Mouse (Mus musculus) embryonic facial prominence, embryonic 12.5 days (tissue): Measurements from ENCODE around the gene Tespa1. TPM values are rescaled to one million over a fixed set of nuclear protein-coding genes. Genes with fewer than 3 reads are reported as not detected.
"Not testable (repeated sequence)": the region's sequence is repeated elsewhere in the genome, so short reads cannot be mapped to it uniquely, and the experiment has no call there.

Source experiments
- ATAC-seq: fragments of 200-750 bp; cut with Nextera tagmentation; 2 replicates; pipeline ENCODE4 v1.8.0; 2017; ENCODE audit not compliant: insufficient number of reproducible peaks, insufficient read depth, low FRiP score, low TSS enrichment
- H3K27ac ChIP-seq: fragments of 300-500 bp; sonication (generic); 2 replicates; pipeline ENCODE4 v1.5.1; 2016; ENCODE audit warnings: mild to moderate bottlenecking
- H3K27me3 ChIP-seq: fragments of 300-500 bp; sonication (generic); 2 replicates; pipeline ENCODE4 v1.6.1; 2016; ENCODE audit warnings: mild to moderate bottlenecking, moderate library complexity
- H3K36me3 ChIP-seq: fragments of 300-500 bp; sonication (generic); 2 replicates; pipeline ENCODE4 v1.6.1; 2016; ENCODE audit warnings: mild to moderate bottlenecking
- H3K4me1 ChIP-seq: fragments of 300-500 bp; sonication (generic); 2 replicates; pipeline ENCODE4 v1.6.1; 2016
- H3K4me2 ChIP-seq: fragments of 300-500 bp; sonication (generic); replicated peaks from 2 replicates; pipeline ENCODE4 v1.6.1; 2016; ENCODE audit warnings: mild to moderate bottlenecking, moderate library complexity
- H3K4me3 ChIP-seq: fragments of 300-500 bp; sonication (generic); 2 replicates; pipeline ENCODE4 v1.5.1; 2016; ENCODE audit warnings: mild to moderate bottlenecking
- H3K9ac ChIP-seq: fragments of 300-500 bp; sonication (generic); 2 replicates; pipeline ENCODE4 v1.6.1; 2016; ENCODE audit warnings: mild to moderate bottlenecking, moderate library complexity
- H3K9me3 ChIP-seq: fragments of 300-500 bp; sonication (generic); 2 replicates; pipeline ENCODE4 v1.6.1; 2016; ENCODE audit warnings: mild to moderate bottlenecking, moderate library complexity
- WGBS: fragments of 180-500 bp; shearing (Covaris S2); methylation state at CpG from one replicate; pipeline ENCODE4 v1.1.7; 2016; 5-methylcytosine and 5-hydroxymethylcytosine counted together
- polyA plus RNA-seq: library from polyadenylated mRNA; unstranded; fragments of >200 nt; fragmentation: Nextera tagmentation; extraction: Ambion mirVana; gene quantifications from 2 replicates; pipeline ENCODE4 v1.2.1, GENCODE M21; 2016

Tespa1 gene
- 0.52 TPM in 1 of 2 replicates, not detected in the other for polyA plus RNA-seq

- WGBS: 85% methylated on average over 5 of the region's 5 CpGs
- no peaks in the 10 kb centered on the region for H3K27me3 ChIP-seq
- H3K27ac ChIP-seq: no peak within 1 kb of the TSS
- no peaks in the 10 kb centered on the region for H3K4me1 ChIP-seq
- H3K9ac ChIP-seq: no peak within 1 kb of the TSS
- no peak within 1 kb of the TSS for H3K4me3 ChIP-seq
- H3K9me3 ChIP-seq: no peaks in the 10 kb centered on the region
- no peak for ATAC-seq
- no peak within 1 kb of the TSS for H3K4me2 ChIP-seq
- no peaks in the 10 kb centered on the region for H3K36me3 ChIP-seq
These were observed at the start of gene Tespa1 for GRCm38 (mm10) chr10:130322637-130323036. Gene Tespa1, plus strand, starts transcription at chr10:130322870.

DNA sequence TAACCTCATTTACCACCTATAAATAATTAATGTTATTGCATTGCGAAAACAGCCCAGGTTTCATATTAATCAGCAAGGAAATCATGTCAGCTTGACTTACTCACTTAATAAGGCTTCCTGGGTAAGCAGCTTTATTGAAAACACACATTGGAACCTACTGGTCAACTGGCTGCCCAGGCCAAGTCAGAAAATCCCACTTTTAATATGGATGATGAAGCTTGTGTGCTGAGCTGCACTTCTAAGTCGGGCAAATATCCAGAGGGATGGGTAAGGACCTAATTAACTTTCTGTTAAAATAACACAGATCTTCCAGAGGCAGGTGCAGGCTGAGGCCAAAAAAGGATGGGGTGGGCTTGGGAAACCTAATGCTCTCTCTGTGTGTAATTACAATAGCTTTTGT, 46.9 kb upstream of the Tespa1 start:
- ATAC-seq: no peak
- Histone ChIP-seq H3K27me3 (no peaks in the 10 kb centered on the region), H3K9ac (no peak overlapping the region), H3K27ac (no peak overlapping the region), H3K4me2 (no peak overlapping the region), H3K4me3 (no peak overlapping the region), H3K36me3 (no peaks in the 10 kb centered on the region), H3K9me3 (no peaks in the 10 kb centered on the region), H3K4me1 (no peaks in the 10 kb centered on the region)
- 53% methylated on average over 2 of the region's 2 CpGs for WGBS

GRCm38 (mm10) chr10:130276496-130276895, 46.2 kb upstream of the Tespa1 start:
- Histone ChIP-seq H3K9ac (no peak overlapping the region), H3K4me2 (no peak overlapping the region), H3K27me3 (no peaks in the 10 kb centered on the region), H3K36me3 (no peaks in the 10 kb centered on the region), H3K4me3 (no peak overlapping the region), H3K4me1 (no peaks in the 10 kb centered on the region), H3K27ac (no peak overlapping the region), H3K9me3 (no peaks in the 10 kb centered on the region)
- ATAC-seq: no peak
- WGBS: 68% methylated on average over 2 of the region's 2 CpGs

DNA sequence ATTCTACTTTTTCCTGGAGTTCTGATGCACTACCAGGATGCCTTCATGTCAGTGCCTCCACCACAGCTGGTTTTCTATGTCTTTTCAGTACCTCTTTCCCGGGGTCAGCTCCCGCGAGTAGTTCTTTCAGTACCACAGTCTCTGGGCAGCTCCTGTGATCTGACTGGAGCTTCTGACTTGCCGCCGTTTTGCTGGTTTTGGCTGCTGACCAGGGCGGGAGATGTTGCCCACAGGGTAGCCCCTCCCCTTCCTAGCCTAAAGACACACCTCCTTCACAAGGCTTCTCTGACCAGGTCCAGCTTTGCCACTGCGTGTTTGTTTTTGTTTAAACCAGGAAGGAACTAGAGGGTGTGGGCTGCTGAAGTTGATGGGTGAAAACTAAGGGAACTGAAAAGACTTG, 42.6 kb upstream of the Tespa1 start, which contains the start of gene Neurod4:
Neurod4 (minus strand) TSS at position 175 of the 400 bp plus-strand sequence.
- Histone ChIP-seq H3K4me1 (no peaks in the 10 kb centered on the region), H3K36me3 (no peaks in the 10 kb centered on the region), H3K27ac (no peak within 1 kb of the TSS), H3K4me2 (no peak within 1 kb of the TSS), H3K4me3 (no peak within 1 kb of the TSS), H3K27me3 (no peaks in the 10 kb centered on the region), H3K9ac (no peak within 1 kb of the TSS), H3K9me3 (no peaks in the 10 kb centered on the region)
- 1% methylated on average over 7 of the region's 7 CpGs for WGBS
- peak; percentile 69 for ATAC-seq

- WGBS: 11% methylated on average over 1 of the region's 1 CpGs
- no peak overlapping the region for H3K27ac ChIP-seq
- H3K9me3 ChIP-seq: no peaks in the 10 kb centered on the region
- no peaks in the 10 kb centered on the region for H3K4me1 ChIP-seq
- no peak for ATAC-seq
- H3K27me3 ChIP-seq: no peaks in the 10 kb centered on the region
- H3K9ac ChIP-seq: no peak overlapping the region
- H3K4me2 ChIP-seq: no peak overlapping the region
- H3K4me3 ChIP-seq: no peak overlapping the region
- no peaks in the 10 kb centered on the region for H3K36me3 ChIP-seq
These were observed 40.7 kb upstream of the Tespa1 start for GRCm38 (mm10) chr10:130281982-130282449.

DNA sequence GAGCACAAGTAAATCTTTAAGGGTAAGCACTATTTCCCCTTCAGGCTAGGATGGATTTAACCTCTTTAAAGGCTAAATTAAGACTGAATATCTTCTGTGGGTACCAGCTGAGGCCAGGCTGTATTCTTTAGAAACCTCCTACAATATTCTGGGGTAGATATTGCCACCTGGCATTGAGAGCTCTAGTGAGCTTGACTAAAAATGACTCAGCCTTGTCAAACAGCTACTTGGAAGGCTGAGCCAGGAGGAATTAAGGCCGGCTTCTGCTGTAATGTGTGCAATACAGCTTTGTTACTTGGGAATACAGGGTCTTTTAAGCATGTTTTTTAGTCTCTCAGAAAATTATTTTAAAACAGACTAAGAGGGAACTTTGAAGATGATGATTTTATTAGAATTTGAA, 35.5 kb upstream of the Tespa1 start:
- H3K4me1 ChIP-seq: no peaks in the 10 kb centered on the region
- H3K9me3 ChIP-seq: no peaks in the 10 kb centered on the region
- no peak for ATAC-seq
- H3K27ac ChIP-seq: no peak overlapping the region
- 72% methylated on average over 1 of the region's 1 CpGs for WGBS
- no peak overlapping the region for H3K4me3 ChIP-seq
- no peaks in the 10 kb centered on the region for H3K27me3 ChIP-seq
- no peak overlapping the region for H3K9ac ChIP-seq
- no peaks in the 10 kb centered on the region for H3K36me3 ChIP-seq
- H3K4me2 ChIP-seq: no peak overlapping the region

DNA sequence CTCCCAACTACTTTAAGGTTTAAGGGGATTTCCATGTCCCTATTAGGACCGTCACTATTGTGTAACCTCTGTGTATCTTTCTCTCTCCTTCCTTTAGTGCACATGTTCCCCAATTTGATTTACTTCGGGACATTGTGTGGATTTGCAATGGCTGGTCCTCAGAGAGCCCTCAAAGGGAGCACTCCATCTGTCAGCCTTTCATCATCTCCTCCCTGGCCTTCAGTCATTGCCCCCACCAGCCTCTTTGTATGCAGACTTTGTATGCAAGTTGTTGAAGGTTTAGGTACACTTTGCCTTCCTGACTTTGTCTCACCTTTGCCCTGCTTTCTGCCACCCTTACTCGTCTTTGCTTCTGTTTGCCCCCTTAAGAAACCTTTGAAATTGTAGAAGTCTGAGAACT, 34.7 kb upstream of the Tespa1 start:
- Histone ChIP-seq H3K4me3 (no peak overlapping the region), H3K9me3 (no peaks in the 10 kb centered on the region), H3K27ac (no peak overlapping the region), H3K9ac (no peak overlapping the region), H3K4me1 (no peaks in the 10 kb centered on the region), H3K27me3 (no peaks in the 10 kb centered on the region), H3K36me3 (no peaks in the 10 kb centered on the region), H3K4me2 (no peak overlapping the region)
- ATAC-seq: no peak
- 47% methylated on average over 3 of the region's 3 CpGs for WGBS

GRCm38 (mm10) chr10:130293741-130294408, 28.8 kb upstream of the Tespa1 start:
- ATAC-seq: no peak
- H3K27me3 ChIP-seq: no peaks in the 10 kb centered on the region
- no peaks in the 10 kb centered on the region for H3K9me3 ChIP-seq
- no peaks in the 10 kb centered on the region for H3K4me1 ChIP-seq
- 18% methylated on average over 3 of the region's 3 CpGs for WGBS
- H3K4me2 ChIP-seq: no peak overlapping the region
- H3K27ac ChIP-seq: no peak overlapping the region
- H3K36me3 ChIP-seq: no peaks in the 10 kb centered on the region
- no peak overlapping the region for H3K4me3 ChIP-seq
- no peak overlapping the region for H3K9ac ChIP-seq

GRCm38 (mm10) chr10:130298748-130299147, 23.9 kb upstream of the Tespa1 start:
- H3K4me2 ChIP-seq, H3K27me3 ChIP-seq, H3K4me1 ChIP-seq, H3K27ac ChIP-seq, H3K4me3 ChIP-seq, H3K9me3 ChIP-seq, H3K9ac ChIP-seq, ATAC-seq, H3K36me3 ChIP-seq: not testable (repeated sequence)
- 20% methylated on average over 4 of the region's 4 CpGs for WGBS

GRCm38 (mm10) chr10:130304138-130304537, 18.5 kb upstream of the Tespa1 start:
- not testable (repeated sequence) for H3K36me3 ChIP-seq, ATAC-seq, H3K27ac ChIP-seq, H3K9ac ChIP-seq, H3K4me3 ChIP-seq, H3K27me3 ChIP-seq, H3K4me1 ChIP-seq, H3K9me3 ChIP-seq, H3K4me2 ChIP-seq
- 93% methylated on average over 3 of the region's 5 CpGs for WGBS

- Histone ChIP-seq H3K36me3 (no peaks in the 10 kb centered on the region), H3K4me1 (no peaks in the 10 kb centered on the region), H3K9ac (no peak overlapping the region), H3K9me3 (no peaks in the 10 kb centered on the region), H3K27me3 (no peaks in the 10 kb centered on the region), H3K4me2 (no peak overlapping the region), H3K4me3 (no peak overlapping the region), H3K27ac (no peak overlapping the region)
- WGBS: 91% methylated on average over 2 of the region's 2 CpGs
- no peak for ATAC-seq
These were observed 11.0 kb upstream of the Tespa1 start for GRCm38 (mm10) chr10:130311534-130312227.

DNA sequence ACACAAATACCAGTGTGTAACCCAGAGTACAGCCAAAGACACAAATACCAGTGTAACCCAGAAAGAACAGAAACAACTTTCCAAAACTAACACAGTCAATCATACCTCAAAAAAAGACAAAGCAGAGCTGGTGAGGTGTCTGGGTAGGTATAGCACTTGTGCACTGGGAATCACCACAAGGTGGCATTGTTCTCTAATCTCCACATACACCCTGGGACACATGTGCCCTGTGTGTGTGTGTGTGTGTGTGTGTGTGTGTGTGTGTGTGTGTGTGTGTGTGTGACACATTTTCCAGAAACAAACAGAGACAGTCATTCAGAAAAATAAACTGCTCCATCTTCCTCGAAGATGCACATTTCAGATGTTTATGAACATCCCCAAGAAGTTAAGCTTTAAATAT, 9.1 kb upstream of the Tespa1 start:
- Histone ChIP-seq H3K27ac (no peak overlapping the region), H3K4me2 (no peak overlapping the region), H3K27me3 (no peaks in the 10 kb centered on the region), H3K36me3 (no peaks in the 10 kb centered on the region), H3K9me3 (no peaks in the 10 kb centered on the region), H3K4me3 (no peak overlapping the region), H3K9ac (no peak overlapping the region), H3K4me1 (no peaks in the 10 kb centered on the region)
- no peak for ATAC-seq
- 76% methylated on average over 1 of the region's 1 CpGs for WGBS
